Mouse (Mus musculus) embryonic fibroblast, embryonic 13.5 days (primary cell): ENCODE results near the gene Pinlyp. TPM values are rescaled to one million over a fixed set of nuclear protein-coding genes. Genes with fewer than 3 reads are reported as not detected.

Source experiments
- H3K27ac ChIP-seq: 2 replicates; pipeline ENCODE4 v1.5.1; 2012; ENCODE audit warnings: low read length, control low read depth, inconsistent platforms; ENCODE audit not compliant: insufficient read depth
- H3K4me1 ChIP-seq: 2 replicates; pipeline ENCODE4 v1.6.1; 2011; ENCODE audit warnings: low read length; ENCODE audit not compliant: control insufficient read depth, insufficient read depth
- H3K4me3 ChIP-seq: 2 replicates; pipeline ENCODE4 v1.5.1; 2011; ENCODE audit warnings: mild to moderate bottlenecking, control low read depth, low read length; ENCODE audit not compliant: insufficient read depth
- CTCF ChIP-seq: IDR thresholded peaks from 2 replicates; pipeline ENCODE4 v1.5.1; 2011; ENCODE audit warnings: mild to moderate bottlenecking, control low read depth, low read length, moderate library complexity, borderline replicate concordance; ENCODE audit not compliant: insufficient read depth
- POLR2A ChIP-seq: IDR thresholded peaks from 2 replicates; pipeline ENCODE4 v1.6.1; 2011; ENCODE audit warnings: low read depth, mild to moderate bottlenecking, control low read depth, low read length, moderate library complexity
- polyA plus RNA-seq: library from polyadenylated mRNA; stranded (reverse); fragments of >200 nt; gene quantifications from 2 replicates; pipeline ENCODE4 v1.2.4, GENCODE M21; 2011; ENCODE audit warnings: low read depth; ENCODE audit not compliant: missing spikeins, insufficient read length

The Pinlyp gene
- polyA plus RNA-seq, 1 experiment, result not detected

DNA sequence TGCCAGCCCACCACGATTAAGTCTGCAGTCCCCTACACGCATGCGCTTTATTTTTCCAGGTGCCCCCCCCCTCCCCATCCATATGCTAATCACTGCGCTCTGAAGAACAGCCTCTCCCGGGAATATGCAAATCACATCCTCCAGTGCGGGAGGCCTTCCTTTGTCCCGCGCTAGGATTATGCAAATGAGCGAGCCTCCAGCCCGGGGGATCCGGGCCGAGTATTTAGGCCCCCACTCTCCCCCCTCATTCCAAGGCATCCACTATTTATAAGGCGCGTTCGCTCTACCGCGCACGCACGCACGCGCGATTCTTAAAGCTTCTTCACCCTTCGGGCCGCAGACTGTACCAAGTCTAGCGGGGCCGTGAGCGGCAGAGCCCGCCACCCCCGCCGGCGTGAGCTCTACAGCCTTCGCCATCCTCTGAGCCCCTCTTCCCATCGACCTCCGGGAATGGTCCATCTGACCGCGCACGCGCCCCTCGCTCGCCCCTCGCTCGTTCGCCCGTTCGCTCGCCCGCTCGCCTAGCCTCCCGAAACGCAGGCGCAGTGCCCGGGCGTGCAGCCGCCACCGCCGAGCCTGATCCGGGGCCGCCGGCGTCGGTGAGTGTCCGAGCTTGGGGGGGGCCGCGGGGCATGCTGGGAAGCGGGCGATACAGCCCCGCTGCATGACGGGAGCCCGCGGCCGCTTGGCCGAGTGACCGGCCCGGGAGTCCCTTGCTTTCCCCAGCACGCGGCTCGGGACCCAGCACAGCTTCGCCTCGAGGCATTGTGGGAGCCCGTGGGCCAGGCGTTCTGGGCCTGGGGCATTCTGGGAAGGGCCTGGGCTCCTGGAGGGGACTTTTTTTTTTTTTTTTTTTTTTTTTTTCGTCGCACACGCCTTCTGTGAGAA lies 38.8 kb downstream of the Pinlyp start, which contains the start of gene Zfp428:
Gene Zfp428 (plus strand): TSS at position 169 of the 888 bp plus-strand sequence.
- Histone ChIP-seq H3K27ac (peak within 1 kb of the TSS; percentile 97), H3K4me1 (peaks cover 3% of the 10 kb centered on the region; the same call in 1 of the 2 replicates), H3K4me3 (peak within 1 kb of the TSS; percentile 68)
- TF ChIP-seq CTCF (no peak), POLR2A (peak; percentile 70)

DNA sequence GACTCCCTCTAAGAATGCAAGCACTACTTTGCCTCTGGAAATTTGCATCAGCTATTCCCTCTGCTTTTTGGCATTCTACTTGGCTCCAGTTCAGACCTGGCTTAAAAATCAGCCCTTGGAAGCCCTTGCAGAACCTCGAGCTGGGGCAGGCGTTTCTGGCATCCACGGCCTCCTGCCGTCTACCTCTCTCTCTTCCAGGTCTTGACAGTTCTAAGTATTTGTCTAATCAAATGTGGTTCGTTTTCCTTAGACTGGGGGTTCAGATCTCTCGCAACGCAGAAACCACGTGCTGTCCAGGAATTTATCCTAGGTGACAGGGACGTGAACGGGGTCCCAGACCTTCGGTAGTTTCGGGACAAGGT lies 39.5 kb downstream of the Pinlyp start:
- no peak for TF ChIP-seq POLR2A
- no peak for TF ChIP-seq CTCF

DNA sequence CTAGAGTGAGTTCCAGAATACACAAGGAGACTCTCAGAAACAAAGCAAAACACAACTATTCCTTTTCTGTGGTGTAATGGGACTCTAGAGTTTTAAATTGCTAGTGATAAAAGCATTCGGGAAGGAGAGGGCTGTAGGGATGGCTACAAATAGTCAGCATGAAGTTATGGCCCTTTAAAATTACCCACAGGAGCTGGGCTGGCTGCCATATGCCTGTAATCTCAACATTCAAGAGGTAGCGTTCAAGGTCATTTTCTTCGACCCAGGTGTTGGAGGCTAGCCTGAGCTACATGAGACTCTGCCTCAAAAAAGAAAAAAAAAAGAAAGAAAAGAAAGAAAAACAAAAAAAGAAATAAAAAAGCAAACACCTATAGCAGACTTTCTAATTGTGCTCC lies 39.9 kb downstream of the Pinlyp start:
- Histone ChIP-seq H3K27ac (peak overlapping the region; percentile 97; the same call in 1 of the 2 replicates), H3K4me3 (peak overlapping the region; percentile 68), H3K4me1 (peaks cover 3% of the 10 kb centered on the region; the same call in 1 of the 2 replicates)
- TF ChIP-seq CTCF (no peak), POLR2A (no peak)

More for the DNA sequence above, 39.5 kb downstream of the Pinlyp start:
- H3K4me3 ChIP-seq, result peak overlapping the region; percentile 68
- H3K4me1 ChIP-seq, result peaks cover 3% of the 10 kb centered on the region; the same call in 1 of the 2 replicates
- H3K27ac ChIP-seq, result peak overlapping the region; percentile 97

DNA sequence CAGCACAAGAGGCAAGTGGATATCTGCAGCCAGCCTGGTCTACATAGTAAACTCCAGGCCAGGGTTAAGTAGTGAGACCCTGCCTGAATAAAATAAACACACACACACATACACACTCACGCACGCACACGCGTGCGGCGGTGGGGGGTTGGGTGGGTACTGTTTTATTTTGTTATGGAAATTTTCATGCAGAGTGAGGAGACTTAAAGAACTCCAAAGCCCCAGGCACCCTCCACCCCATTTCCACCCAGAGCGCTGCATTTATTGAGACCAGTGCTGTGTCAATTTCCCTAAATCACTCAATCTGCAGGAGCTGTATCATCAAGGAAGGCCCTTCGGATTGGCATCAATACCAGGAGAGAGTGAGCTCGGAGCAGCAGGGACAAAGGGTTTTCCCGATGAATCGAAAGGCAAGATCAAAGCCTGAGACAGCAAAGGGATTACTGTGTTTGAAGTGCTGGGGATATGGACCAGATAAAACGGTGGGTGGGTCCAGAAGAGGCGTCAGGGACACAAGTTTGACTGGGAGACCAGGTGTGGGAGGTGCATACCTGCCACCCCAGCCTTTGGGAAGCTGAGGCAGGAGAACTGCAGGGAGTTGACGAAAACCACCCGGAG lies 40.4 kb downstream of the Pinlyp start:
- Histone ChIP-seq H3K4me3 (peak overlapping the region; percentile 68; the same call in 1 of the 2 replicates), H3K27ac (peak overlapping the region; percentile 97; the same call in 1 of the 2 replicates), H3K4me1 (peaks cover 3% of the 10 kb centered on the region; the same call in 1 of the 2 replicates)
- no peak for TF ChIP-seq CTCF
- TF ChIP-seq POLR2A, result peak; percentile 16; the same call in 1 of the 2 replicates

- Histone ChIP-seq H3K4me3 (no peak overlapping the region), H3K4me1 (peaks cover 3% of the 10 kb centered on the region; the same call in 1 of the 2 replicates), H3K27ac (no peak overlapping the region)
- TF ChIP-seq CTCF, result no peak
- no peak for TF ChIP-seq POLR2A
Measured at GRCm38 (mm10) chr7:24504868-24505267, 41.0 kb downstream of the Pinlyp start.

GRCm38 (mm10) chr7:24504004-24504403 lies 41.9 kb downstream of the Pinlyp start:
- TF ChIP-seq POLR2A (0 out of 2 replicates have a peak, but pooled peaks have one; percentile 16), CTCF (no peak)
- peaks cover 3% of the 10 kb centered on the region; the same call in 1 of the 2 replicates for H3K4me1 ChIP-seq
- no peak overlapping the region for H3K27ac ChIP-seq
- no peak overlapping the region for H3K4me3 ChIP-seq

DNA sequence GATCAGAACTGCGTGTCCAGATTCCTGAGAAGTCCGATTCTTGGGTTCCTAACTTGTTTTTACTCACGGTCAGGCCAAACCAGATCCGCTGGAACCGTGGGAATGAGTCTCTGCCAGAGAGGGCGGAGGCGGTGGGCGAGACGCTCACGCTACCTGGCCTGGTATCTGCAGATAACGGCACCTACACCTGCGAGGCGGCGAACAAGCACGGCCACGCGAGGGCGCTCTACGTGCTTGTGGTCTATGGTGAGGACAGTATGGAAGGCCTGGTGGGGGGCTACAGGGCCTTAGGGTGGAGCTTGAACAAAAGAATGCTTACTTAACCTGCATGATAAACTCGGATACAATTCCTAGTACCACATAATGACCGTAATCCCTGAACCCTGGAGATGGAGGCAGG lies 44.4 kb downstream of the Pinlyp start:
- Histone ChIP-seq H3K27ac (no peak overlapping the region), H3K4me3 (no peak overlapping the region), H3K4me1 (peaks cover 3% of the 10 kb centered on the region; the same call in 1 of the 2 replicates)
- no peak for TF ChIP-seq POLR2A
- TF ChIP-seq CTCF, result peak; percentile 53; the same call in 1 of the 2 replicates

- H3K4me3 ChIP-seq, result no peak overlapping the region
- H3K27ac ChIP-seq, result no peak overlapping the region
- H3K4me1 ChIP-seq, result peaks cover 3% of the 10 kb centered on the region; the same call in 1 of the 2 replicates
- TF ChIP-seq CTCF (peak; percentile 17; the same call in 1 of the 2 replicates), POLR2A (no peak)
Measured at GRCm38 (mm10) chr7:24500929-24501328, 45.0 kb downstream of the Pinlyp start.

- TF ChIP-seq POLR2A, result no peak
- no peak for TF ChIP-seq CTCF
- no peak overlapping the region for H3K27ac ChIP-seq
- H3K4me3 ChIP-seq, result no peak overlapping the region
- no peaks in the 10 kb centered on the region for H3K4me1 ChIP-seq
Measured at GRCm38 (mm10) chr7:24499856-24500577, 45.9 kb downstream of the Pinlyp start.

Other genes starting within 250 kb of the Pinlyp start
- 11.7 and 14.8 TPM in 2 replicates for gene Zfp61, start 244.9 kb downstream of the Pinlyp start, polyA plus RNA-seq
- 3.8 and 4.4 TPM in 2 replicates for gene Zfp94, start 229.5 kb downstream of the Pinlyp start, polyA plus RNA-seq
- not detected in 2 replicates for gene Tescl, start 212.2 kb downstream of the Pinlyp start, polyA plus RNA-seq
- gene Lypd5, start 196.9 kb downstream of the Pinlyp start, polyA plus RNA-seq, result not detected in 2 replicates
- 1.9 and 3.4 TPM in 2 replicates for gene Kcnn4, start 175.9 kb downstream of the Pinlyp start, polyA plus RNA-seq
- gene Smg9, start 146.5 kb downstream of the Pinlyp start, polyA plus RNA-seq, result 14.8 and 18.1 TPM in 2 replicates
- not detected in 2 replicates for gene Irgc1, start 93.8 kb downstream of the Pinlyp start, polyA plus RNA-seq
- 35.2 and 70.2 TPM in 2 replicates for gene Plaur, start 83.6 kb downstream of the Pinlyp start, polyA plus RNA-seq
- gene Cadm4, start 64.1 kb downstream of the Pinlyp start, polyA plus RNA-seq, result 1.2 and 3.3 TPM in 2 replicates
- 5.6 and 8.9 TPM in 2 replicates for gene Zfp428, start 39.1 kb downstream of the Pinlyp start, polyA plus RNA-seq
- gene AC161166.1, start 33.7 kb downstream of the Pinlyp start, polyA plus RNA-seq, result not detected in 2 replicates
- gene Irgq, start 15.4 kb downstream of the Pinlyp start, polyA plus RNA-seq, result 17.6 and 21.7 TPM in 2 replicates
- 33.3 and 41.3 TPM in 2 replicates for gene Xrcc1, start 171 bp upstream of the Pinlyp start, polyA plus RNA-seq
- 11.3 and 16.2 TPM in 2 replicates for gene Ethe1, start 41.4 kb upstream of the Pinlyp start, polyA plus RNA-seq
- gene Zfp575, start 41.5 kb upstream of the Pinlyp start, polyA plus RNA-seq, result 2.3 and 2.6 TPM in 2 replicates
- 0.76 and 0.97 TPM in 2 replicates for gene Phldb3, start 64.6 kb upstream of the Pinlyp start, polyA plus RNA-seq
- not detected in 2 replicates for gene Lypd3, start 90.4 kb upstream of the Pinlyp start, polyA plus RNA-seq
- gene Tex101, start 130.6 kb upstream of the Pinlyp start, polyA plus RNA-seq, result not detected in 2 replicates
- not detected in 2 replicates for gene BC049730, start 163.1 kb upstream of the Pinlyp start, polyA plus RNA-seq
- not detected in 2 replicates for gene Gm4763, start 180.8 kb upstream of the Pinlyp start, polyA plus RNA-seq
- not detected in 2 replicates for gene Cd177, start 214.2 kb upstream of the Pinlyp start, polyA plus RNA-seq
- gene Ceacam10, start 231.1 kb upstream of the Pinlyp start, polyA plus RNA-seq, result not detected in 2 replicates